Mouse (Mus musculus): Measurements from ENCODE around the gene Crlf1.
A peak's percentile ranks its signal among the peaks of the same experiment; 100 is the strongest.

Gene Crlf1

GRCm38 (mm10) chr8:70492664-70493640 lies at the start of gene Crlf1:
Gene Crlf1, plus strand, starts transcription at chr8:70493158.
- DNase-seq = peak in 1 of 2 experiments; percentile 25

- DNase-seq = no peak
Measured at GRCm38 (mm10) chr8:70443326-70443725, 49.6 kb upstream of the Crlf1 start.

GRCm38 (mm10) chr8:70445988-70446387 lies 47.0 kb upstream of the Crlf1 start:
- DNase-seq = no peak

GRCm38 (mm10) chr8:70447639-70448420 lies 45.1 kb upstream of the Crlf1 start:
- DNase-seq = peak; percentile 50 to 51

GRCm38 (mm10) chr8:70452196-70452966 lies 40.6 kb upstream of the Crlf1 start:
- DNase-seq = no peak

GRCm38 (mm10) chr8:70453852-70454251 lies 39.1 kb upstream of the Crlf1 start:
- no peak for DNase-seq

- DNase-seq = no peak
Measured at GRCm38 (mm10) chr8:70456996-70457395, 36.0 kb upstream of the Crlf1 start.

- no peak for DNase-seq
Measured at GRCm38 (mm10) chr8:70457882-70458281, 35.1 kb upstream of the Crlf1 start.

- no peak for DNase-seq
Measured at GRCm38 (mm10) chr8:70458462-70458861, 34.5 kb upstream of the Crlf1 start.

GRCm38 (mm10) chr8:70459636-70460035 lies 33.3 kb upstream of the Crlf1 start:
- DNase-seq = no peak

GRCm38 (mm10) chr8:70460199-70460598 lies 32.8 kb upstream of the Crlf1 start:
- DNase-seq = no peak

- peak; percentile 61 to 72 for DNase-seq
Measured at GRCm38 (mm10) chr8:70460606-70461005, 32.4 kb upstream of the Crlf1 start.

GRCm38 (mm10) chr8:70461765-70462515 lies 31.0 kb upstream of the Crlf1 start:
- DNase-seq = no peak

GRCm38 (mm10) chr8:70462516-70462813 lies 30.5 kb upstream of the Crlf1 start:
- DNase-seq = no peak

GRCm38 (mm10) chr8:70463306-70463705 lies 29.7 kb upstream of the Crlf1 start:
- DNase-seq = peak in 1 of 2 experiments; percentile 51

- no peak for DNase-seq
Measured at GRCm38 (mm10) chr8:70464162-70464561, 28.8 kb upstream of the Crlf1 start.

- no peak for DNase-seq
Measured at GRCm38 (mm10) chr8:70465701-70466100, 27.3 kb upstream of the Crlf1 start.

GRCm38 (mm10) chr8:70466305-70466704 lies 26.7 kb upstream of the Crlf1 start:
- DNase-seq = no peak

GRCm38 (mm10) chr8:70466771-70467170 lies 26.2 kb upstream of the Crlf1 start:
- no peak for DNase-seq

GRCm38 (mm10) chr8:70467229-70467725 lies 25.7 kb upstream of the Crlf1 start:
- DNase-seq = no peak

- DNase-seq = no peak
Measured at GRCm38 (mm10) chr8:70467907-70468306, 25.1 kb upstream of the Crlf1 start.

GRCm38 (mm10) chr8:70468733-70469132 lies 24.2 kb upstream of the Crlf1 start:
- no peak for DNase-seq
